Mouse (Mus musculus): ENCODE measurements at regions not wholly inside any gene's neighbourhood (a gene's known extent, or its start where the extent isn't known, plus 50 kb on each side); places are given as distances from the start of the nearest gene placed in this dataset.

DNA sequence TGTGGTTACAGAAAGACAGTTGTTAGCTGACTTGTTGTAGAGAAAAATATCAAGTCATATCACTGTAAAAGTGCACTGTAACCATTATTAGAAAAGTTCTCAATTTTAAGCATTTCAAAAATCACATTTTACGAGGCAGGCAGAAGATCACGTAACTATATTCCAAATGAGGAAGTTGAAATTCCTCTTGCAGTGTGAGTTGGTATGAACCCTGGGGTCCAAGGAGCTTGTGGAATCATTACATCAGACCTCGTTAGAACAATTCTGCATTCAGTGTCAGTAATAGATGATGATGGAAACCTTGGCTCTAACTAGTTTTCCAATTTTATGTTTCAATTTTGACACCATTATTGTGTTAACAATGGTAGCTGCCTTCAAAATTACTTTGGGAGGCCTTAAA lies 57.7 kb upstream of the Hsd17b12 start:
- TF ChIP-seq EP300 (IDR thresholded peaks at IDR 0.05) (no peak), CTCF (IDR thresholded peaks at IDR 0.05) (no peak)

Data from lung, postnatal 0 days (tissue).